Mouse (Mus musculus) urinary bladder, adult 2 months (tissue): ENCODE measurements around the gene Snrpd3. TPM values are rescaled to one million over a fixed set of nuclear protein-coding genes. Genes with fewer than 3 reads are reported as not detected.

Source experiments
- DNase-seq: peaks from one replicate; pipeline ENCODE4 v3.0.0; 2022; ENCODE audit warnings: low spot score
- polyA plus RNA-seq: library from polyadenylated mRNA; depleted of rRNA; stranded (reverse); fragments of >200 nt; gene quantifications from 2 replicates; pipeline ENCODE4 v1.2.3, GENCODE M21; 2012; rRNA removed

Snrpd3 gene
- polyA plus RNA-seq, 1 experiment, result 52.9 TPM

- no peak for DNase-seq
Observed at GRCm38 (mm10) chr10:75568029-75568428, 50.7 kb downstream of the Snrpd3 start.

- DNase-seq, result no peak
Observed at GRCm38 (mm10) chr10:75568441-75568840, 51.1 kb downstream of the Snrpd3 start.

GRCm38 (mm10) chr10:75568851-75569250, 51.5 kb downstream of the Snrpd3 start:
- DNase-seq, result no peak

GRCm38 (mm10) chr10:75570981-75571657, 53.8 kb downstream of the Snrpd3 start:
- no peak for DNase-seq

- no peak for DNase-seq
Observed at GRCm38 (mm10) chr10:75571937-75572336, 54.6 kb downstream of the Snrpd3 start.

GRCm38 (mm10) chr10:75573181-75573580, 55.8 kb downstream of the Snrpd3 start:
- DNase-seq, result no peak

GRCm38 (mm10) chr10:75573965-75574364, 56.6 kb downstream of the Snrpd3 start:
- no peak for DNase-seq

GRCm38 (mm10) chr10:75579129-75579528, 61.8 kb downstream of the Snrpd3 start:
- no peak for DNase-seq

- DNase-seq, result peak; percentile 71
Observed at GRCm38 (mm10) chr10:75585876-75586552, 68.7 kb downstream of the Snrpd3 start.

GRCm38 (mm10) chr10:75586553-75586879, 69.2 kb downstream of the Snrpd3 start:
- DNase-seq, result no peak

Other genes starting within 250 kb of the Snrpd3 start
- gene Adora2a, start 200.7 kb upstream of the Snrpd3 start, polyA plus RNA-seq, result 2.0 and 2.1 TPM in 2 replicates
- 0.90 and 1.0 TPM in 2 replicates for gene Upb1, start 116.4 kb upstream of the Snrpd3 start, polyA plus RNA-seq
- 13.4 and 16.2 TPM in 2 replicates for gene Gucd1, start 421 bp downstream of the Snrpd3 start, polyA plus RNA-seq
- gene Lrrc75b, start 42.8 kb downstream of the Snrpd3 start, polyA plus RNA-seq, result 4.7 and 7.5 TPM in 2 replicates
- 0.33 and 0.55 TPM in 2 replicates for gene Ggt1, start 44.1 kb downstream of the Snrpd3 start, polyA plus RNA-seq
- 8.6 and 10.5 TPM in 2 replicates for gene Ggt5, start 71.8 kb downstream of the Snrpd3 start, polyA plus RNA-seq
- gene Susd2, start 126.5 kb downstream of the Snrpd3 start, polyA plus RNA-seq, result 57.5 and 76.1 TPM in 2 replicates
- gene Cabin1, start 246.8 kb downstream of the Snrpd3 start, polyA plus RNA-seq, result 32.9 and 41.2 TPM in 2 replicates